Mouse (Mus musculus): ENCODE measurements around the gene Mast4.

DNA sequence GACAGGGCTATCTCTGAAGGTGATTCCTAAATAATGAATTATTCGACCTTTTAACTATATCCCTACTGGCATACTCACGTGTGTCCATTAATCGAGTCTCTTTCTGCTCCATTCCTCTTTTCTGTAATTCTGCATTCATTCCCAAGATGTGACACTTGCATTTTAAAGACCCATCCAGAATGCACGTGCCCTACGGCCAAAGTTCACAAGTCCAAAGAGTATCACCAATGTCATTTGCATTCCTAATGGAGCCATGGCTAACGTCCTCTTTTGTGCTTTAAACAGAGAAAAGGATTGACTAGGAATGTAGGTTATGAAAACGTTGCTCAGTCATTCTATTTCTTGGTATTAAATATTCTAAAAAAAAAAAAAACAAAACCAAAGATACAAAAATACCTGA lies 157.4 kb downstream of the Mast4 start:
- TF ChIP-seq CTCF (IDR thresholded peaks at IDR 0.05; ENCODE audit: control insufficient read depth, insufficient read depth, insufficient read length) (no peak), USF1 (IDR thresholded peaks at IDR 0.05; ENCODE audit: low read depth) (no peak)

Measured in C2C12 (cell line).